ENCODE assay signal across 9 mouse cellular contexts in genomic region chr9:70208751-70209150, GRCm38 (mm10). TPM values are rescaled to one million over a fixed set of nuclear protein-coding genes. Genes with fewer than 3 reads are reported as not detected.
DNase-seq lines count a peak whose midpoint lies in the region; ATAC-seq and TF ChIP-seq lines count a peak whose summit lies in the region.
"Had no signal": no experiment of that assay in that cellular context is flagged by ENCODE, and none has a peak within 500 bp of the region (broad histone marks: within the 10 kb centered on the region; RNA-seq: fewer than 3 reads in every experiment).

No protein-coding gene starts in this region.

- peaks cover 11% of the 10 kb centered on the region; the same call in 1 of the 2 replicates for H3K27me3 ChIP-seq in hindbrain, embryonic 13.5 days
- H3K27me3 ChIP-seq in liver, postnatal 0 days (ENCODE audit: insufficient read depth, low read length): peaks cover 14% of the 10 kb centered on the region

- WGBS in hindbrain, embryonic 13.5 days: 13% methylated on average over 12 of the region's 12 CpGs
- WGBS in liver, postnatal 0 days (ENCODE audit: insufficient replicate concordance): 16% methylated on average over 12 of the region's 12 CpGs

- TF ChIP-seq EP300 in liver, postnatal 0 days (IDR thresholded peaks at IDR 0.05; ENCODE audit: low read depth): no peak

- no peaks in the 10 kb centered on the region for H3K9me3 ChIP-seq in hindbrain, embryonic 13.5 days
- no peaks in the 10 kb centered on the region for H3K9me3 ChIP-seq in liver, postnatal 0 days (ENCODE audit: low read length)
- H3K9me3 ChIP-seq: G1E had no signal

- DNase-seq in gastrocnemius, adult 2 months: no peak
- no peak for DNase-seq in gastrocnemius, adult 8-10 months (ENCODE audit: low spot score in 2 of 2)
- DNase-seq in Muller cell, postnatal 12 days (ENCODE audit: inconsistent ontology term): peak; percentile 42
- DNase-seq in liver, postnatal 0 days: no peak
- DNase-seq in retina, postnatal 1 day: no peak
- no peak for DNase-seq in layer of hippocampus, postnatal 14 days (ENCODE audit: low spot score in 2 of 2)
- DNase-seq in right cerebral cortex, postnatal 36 days (ENCODE audit: low spot score in 2 of 2): no peak

- H3K4me2 ChIP-seq in hindbrain, embryonic 13.5 days: peak overlapping the region; percentile 98
- peak overlapping the region; percentile 88 for H3K4me2 ChIP-seq in liver, postnatal 0 days (ENCODE audit: low read depth, low read length)

- ATAC-seq in hindbrain, embryonic 13.5 days (ENCODE audit: low FRiP score): no peak
- no peak for ATAC-seq in liver, postnatal 0 days

- no peak for TF ChIP-seq CTCF in gastrocnemius, adult 2 months (IDR thresholded peaks at IDR 0.05)
- TF ChIP-seq CTCF in liver, postnatal 0 days (IDR thresholded peaks at IDR 0.05; ENCODE audit: low read depth): no peak

- H3K4me3 ChIP-seq in gastrocnemius, adult 2 months: peak overlapping the region; percentile 84
- H3K4me3 ChIP-seq in hindbrain, embryonic 13.5 days: peak overlapping the region; percentile 62
- H3K4me3 ChIP-seq in liver, postnatal 0 days (ENCODE audit: low read depth, low read length): peak overlapping the region; percentile 64

- peak overlapping the region; percentile 96 for H3K27ac ChIP-seq in gastrocnemius, adult 2 months
- H3K27ac ChIP-seq in hindbrain, embryonic 13.5 days: no peak overlapping the region
- peak overlapping the region; percentile 85; the same call in 1 of the 2 replicates for H3K27ac ChIP-seq in liver, postnatal 0 days (ENCODE audit: low read depth)

- H3K36me3 ChIP-seq in hindbrain, embryonic 13.5 days: no peaks in the 10 kb centered on the region
- H3K36me3 ChIP-seq in liver, postnatal 0 days (replicated peaks; ENCODE audit: insufficient read depth, low read length): no peaks in the 10 kb centered on the region
- H3K36me3 ChIP-seq: G1E had no signal

- peaks cover 20% of the 10 kb centered on the region for H3K4me1 ChIP-seq in hindbrain, embryonic 13.5 days (replicated peaks)
- H3K4me1 ChIP-seq in liver, postnatal 0 days (ENCODE audit: insufficient read depth): peaks cover 13% of the 10 kb centered on the region; the same call in 1 of the 2 replicates

- H3K9ac ChIP-seq in hindbrain, embryonic 13.5 days: peak overlapping the region; percentile 74; the same call in 1 of the 2 replicates
- no peak overlapping the region for H3K9ac ChIP-seq in liver, postnatal 0 days (replicated peaks)

- intact Hi-C loops in gastrocnemius, adult 2 months (cut with DNase I): loop anchor here (5.0 kb wide), 2 partner anchors 114 to 184 kb away; no protein-coding TSS in a partner anchor

RNA-seq across cellular contexts. Expression of gene Myo1e, which starts 1.6 kb away (rescaled TPM):
- 10 to 100 TPM in 1 of 2 experiments, 1 to 10 TPM in 1; 5.7 to 11.7 TPM for total RNA-seq in gastrocnemius, adult 2 months (2021)
- 1 to 10 TPM; 4.7 to 8.3 (median 5.3) TPM for total RNA-seq in gastrocnemius, adult 8-10 months (2022)
- 8.3 and 9.2 TPM in 2 replicates for polyA plus RNA-seq in hindbrain, embryonic 13.5 days (2015; fragmentation: Nextera tagmentation; extraction: Ambion mirVana)
- 5.4 and 7.4 TPM in 2 replicates for polyA plus RNA-seq in liver, postnatal 0 days (2015; fragmentation: Nextera tagmentation; extraction: Ambion mirVana)
- 10 to 100 TPM in 1 of 2 experiments, 1 to 10 TPM in 1; 9.5 to 11.1 TPM for total RNA-seq in layer of hippocampus, postnatal 14 days (2021)
